Mouse (Mus musculus): ENCODE measurements around the gene Galnt17. TPM values are rescaled to one million over a fixed set of nuclear protein-coding genes. Genes with fewer than 3 reads are reported as not detected.

Galnt17 gene
- polyA plus RNA-seq, 1 experiment from 2014 or later, result 1.0 TPM

DNA sequence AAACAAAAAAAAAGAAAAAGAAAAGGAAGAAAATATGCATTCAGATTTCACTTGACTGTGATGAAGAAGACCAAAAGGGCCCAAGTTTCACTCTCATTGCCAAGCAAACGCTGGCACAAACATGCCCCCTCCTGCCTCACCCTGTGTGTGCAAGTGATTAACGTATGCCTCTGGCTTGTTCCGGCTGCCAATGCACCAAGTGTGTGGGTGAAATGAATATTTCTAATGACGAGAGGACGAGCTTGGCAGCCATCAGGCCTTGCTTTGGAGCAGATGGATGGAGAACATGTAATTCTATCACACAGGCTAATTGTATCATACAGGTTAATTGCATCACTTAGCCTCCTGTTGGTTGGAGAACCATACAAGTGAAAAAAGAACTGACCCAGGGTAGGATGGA lies 140.9 kb downstream of the Galnt17 start:
- DNase-seq (ENCODE audit: low spot score), result no peak
- 87% methylated on average over 5 of the region's 5 CpGs for WGBS
- H3K27ac ChIP-seq, result no peak overlapping the region
- H3K36me3 ChIP-seq, result no peaks in the 10 kb centered on the region
- no peaks in the 10 kb centered on the region for H3K4me1 ChIP-seq
- H3K4me3 ChIP-seq, result no peak overlapping the region
- H3K9me3 ChIP-seq (replicated peaks), result no peaks in the 10 kb centered on the region
- no peaks in the 10 kb centered on the region for H3K27me3 ChIP-seq (ENCODE audit: low read depth, poor library complexity, severe bottlenecking)

DNA sequence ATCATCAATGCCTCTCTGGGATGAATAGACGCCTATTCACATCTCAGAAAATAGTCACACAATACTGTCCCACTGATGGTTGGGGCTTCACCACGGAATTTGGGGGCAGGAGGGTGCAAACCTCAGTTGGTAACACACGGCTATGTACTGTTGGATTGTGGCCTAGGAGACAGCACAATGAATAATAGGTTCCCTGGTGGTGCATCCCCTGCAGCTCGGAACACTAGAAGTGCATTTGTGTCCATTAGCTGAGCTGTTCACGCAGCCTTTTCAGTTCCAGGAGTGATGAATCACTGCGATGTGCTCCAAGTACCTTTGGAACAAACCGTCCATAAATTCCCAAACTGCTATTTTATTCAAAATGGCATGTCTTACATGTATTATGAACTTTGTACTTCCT lies 142.6 kb downstream of the Galnt17 start:
- DNase-seq (ENCODE audit: low spot score), result no peak
- Histone ChIP-seq H3K4me3 (no peak overlapping the region), H3K27ac (no peak overlapping the region), H3K27me3 (ENCODE audit: low read depth, poor library complexity, severe bottlenecking) (no peaks in the 10 kb centered on the region), H3K4me1 (no peaks in the 10 kb centered on the region), H3K9me3 (replicated peaks) (no peaks in the 10 kb centered on the region), H3K36me3 (no peaks in the 10 kb centered on the region)
- WGBS, result 88% methylated on average over 7 of the region's 7 CpGs

- 47% methylated on average over 4 of the region's 4 CpGs for WGBS
Measured at GRCm38 (mm10) chr5:131157866-131158265, 150.4 kb downstream of the Galnt17 start.

DNA sequence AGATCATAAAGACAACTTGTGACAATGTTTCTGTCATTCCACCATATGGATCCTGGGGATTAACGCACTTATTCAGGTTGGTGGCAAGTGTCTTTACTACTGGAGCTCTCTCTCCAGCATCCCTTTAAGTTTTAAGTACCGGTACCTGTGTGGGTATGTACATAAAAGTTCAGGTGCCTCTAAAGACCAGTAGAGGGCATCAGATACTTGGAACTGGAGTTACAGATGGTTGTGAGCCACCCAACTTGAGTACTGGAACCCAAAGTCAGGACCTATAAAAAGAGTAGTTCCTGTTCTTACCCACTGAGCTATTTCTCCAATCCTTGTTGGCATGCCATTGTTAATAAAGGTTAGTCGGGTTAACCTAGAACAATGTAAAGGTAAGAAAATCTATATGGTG lies 152.0 kb downstream of the Galnt17 start:
- Histone ChIP-seq H3K4me3 (no peak overlapping the region), H3K36me3 (no peaks in the 10 kb centered on the region), H3K4me1 (peaks cover 5% of the 10 kb centered on the region; the same call in 1 of the 2 replicates), H3K9me3 (replicated peaks) (no peaks in the 10 kb centered on the region), H3K27me3 (ENCODE audit: low read depth, poor library complexity, severe bottlenecking) (no peaks in the 10 kb centered on the region), H3K27ac (no peak overlapping the region)
- 67% methylated on average over 3 of the region's 3 CpGs for WGBS
- no peak for DNase-seq (ENCODE audit: low spot score)

More at GRCm38 (mm10) chr5:131157866-131158265, 150.4 kb downstream of the Galnt17 start:
- Histone ChIP-seq H3K36me3 (no peaks in the 10 kb centered on the region), H3K27ac (no peak overlapping the region), H3K4me3 (no peak overlapping the region), H3K9me3 (replicated peaks) (no peaks in the 10 kb centered on the region), H3K27me3 (ENCODE audit: low read depth, poor library complexity, severe bottlenecking) (no peaks in the 10 kb centered on the region), H3K4me1 (peaks cover 5% of the 10 kb centered on the region; the same call in 1 of the 2 replicates)
- no peak for DNase-seq (ENCODE audit: low spot score)

DNA sequence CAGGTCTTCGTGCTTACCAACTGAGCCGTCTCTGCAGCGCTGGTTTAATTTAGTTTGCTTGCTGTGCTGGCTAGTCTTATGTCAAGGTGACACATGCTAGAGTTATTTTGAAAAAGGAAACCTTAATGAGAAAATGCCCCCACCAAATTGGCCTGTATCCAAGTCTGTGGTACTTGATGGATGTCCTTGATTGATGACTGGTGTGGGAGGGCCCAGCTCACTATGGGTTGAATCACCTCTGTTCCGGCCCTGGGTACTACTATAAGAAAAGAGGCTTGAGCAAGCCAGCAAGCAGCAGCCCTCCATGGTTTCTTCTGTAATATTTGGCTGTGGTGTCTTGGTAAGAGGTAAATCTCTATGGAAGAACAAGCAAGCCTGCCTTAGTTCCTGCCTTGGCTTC lies 165.7 kb downstream of the Galnt17 start:
- no peaks in the 10 kb centered on the region for H3K36me3 ChIP-seq
- WGBS, result 47% methylated on average over 4 of the region's 4 CpGs
- no peaks in the 10 kb centered on the region for H3K9me3 ChIP-seq (replicated peaks)
- no peak overlapping the region for H3K27ac ChIP-seq
- no peak overlapping the region for H3K4me3 ChIP-seq
- no peaks in the 10 kb centered on the region for H3K27me3 ChIP-seq (ENCODE audit: low read depth, poor library complexity, severe bottlenecking)
- peak; percentile 32 for DNase-seq (ENCODE audit: low spot score)
- H3K4me1 ChIP-seq, result peaks cover 10% of the 10 kb centered on the region

GRCm38 (mm10) chr5:131134809-131135208 lies 173.5 kb downstream of the Galnt17 start:
- Histone ChIP-seq H3K4me1 (no peaks in the 10 kb centered on the region), H3K36me3 (no peaks in the 10 kb centered on the region), H3K9me3 (replicated peaks) (no peaks in the 10 kb centered on the region), H3K4me3 (no peak overlapping the region), H3K27me3 (ENCODE audit: low read depth, poor library complexity, severe bottlenecking) (no peaks in the 10 kb centered on the region), H3K27ac (no peak overlapping the region)
- no peak for DNase-seq (ENCODE audit: low spot score)

DNA sequence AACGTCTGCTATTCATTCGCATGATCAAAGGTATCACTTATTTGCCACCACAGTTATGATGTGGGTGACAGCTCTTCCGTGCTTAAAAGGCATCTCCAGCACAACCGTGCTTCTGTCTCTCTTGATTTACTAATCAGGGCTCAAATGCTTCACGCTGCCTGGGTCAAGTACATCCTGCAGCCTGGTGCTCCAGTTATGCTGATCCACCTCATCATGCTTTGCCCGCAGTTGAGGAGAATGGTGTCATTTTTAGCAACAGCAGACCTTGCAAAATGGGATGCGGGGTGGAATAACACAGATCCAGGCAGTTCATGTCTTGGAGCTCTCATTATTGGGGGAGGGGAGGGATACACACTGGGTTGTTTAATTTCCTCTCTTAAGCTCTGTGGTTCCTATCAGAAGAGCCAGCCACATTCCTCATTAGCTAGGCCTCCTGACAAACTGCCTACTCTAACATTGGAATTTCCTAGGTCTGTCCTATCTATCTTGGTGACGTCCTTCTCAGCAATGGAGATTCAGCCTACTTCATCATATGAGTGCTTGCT lies 187.9 kb downstream of the Galnt17 start:
- WGBS, result 84% methylated on average over 8 of the region's 8 CpGs
- Histone ChIP-seq H3K36me3 (no peaks in the 10 kb centered on the region), H3K27me3 (ENCODE audit: low read depth, poor library complexity, severe bottlenecking) (no peaks in the 10 kb centered on the region), H3K4me1 (no peaks in the 10 kb centered on the region), H3K4me3 (no peak overlapping the region), H3K9me3 (replicated peaks) (no peaks in the 10 kb centered on the region), H3K27ac (no peak overlapping the region)
- no peak for DNase-seq (ENCODE audit: low spot score)

DNA sequence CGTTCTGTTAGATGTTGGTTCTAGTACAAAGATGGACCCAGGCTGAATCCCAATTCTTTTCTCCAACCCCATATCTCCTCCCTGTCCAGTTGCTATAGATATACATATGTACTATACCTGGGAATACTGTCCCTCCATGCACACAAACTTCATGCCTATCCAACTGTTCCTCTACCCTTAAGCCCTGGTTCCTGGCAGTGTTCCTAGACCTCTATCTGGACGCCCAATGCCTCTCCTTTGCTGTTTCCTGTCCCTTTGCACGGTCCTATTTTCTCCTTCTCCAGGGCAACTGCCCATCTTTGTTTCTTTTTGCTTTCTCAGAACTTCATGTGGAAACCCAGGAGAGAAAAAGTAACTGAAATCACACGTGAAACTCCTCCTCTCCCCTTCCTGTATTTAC lies 188.4 kb downstream of the Galnt17 start:
- no peak for DNase-seq (ENCODE audit: low spot score)
- no peaks in the 10 kb centered on the region for H3K27me3 ChIP-seq (ENCODE audit: low read depth, poor library complexity, severe bottlenecking)
- WGBS, result 83% methylated on average over 4 of the region's 4 CpGs
- no peak overlapping the region for H3K4me3 ChIP-seq
- H3K9me3 ChIP-seq (replicated peaks), result no peaks in the 10 kb centered on the region
- H3K36me3 ChIP-seq, result no peaks in the 10 kb centered on the region
- H3K4me1 ChIP-seq, result no peaks in the 10 kb centered on the region
- H3K27ac ChIP-seq, result no peak overlapping the region

DNA sequence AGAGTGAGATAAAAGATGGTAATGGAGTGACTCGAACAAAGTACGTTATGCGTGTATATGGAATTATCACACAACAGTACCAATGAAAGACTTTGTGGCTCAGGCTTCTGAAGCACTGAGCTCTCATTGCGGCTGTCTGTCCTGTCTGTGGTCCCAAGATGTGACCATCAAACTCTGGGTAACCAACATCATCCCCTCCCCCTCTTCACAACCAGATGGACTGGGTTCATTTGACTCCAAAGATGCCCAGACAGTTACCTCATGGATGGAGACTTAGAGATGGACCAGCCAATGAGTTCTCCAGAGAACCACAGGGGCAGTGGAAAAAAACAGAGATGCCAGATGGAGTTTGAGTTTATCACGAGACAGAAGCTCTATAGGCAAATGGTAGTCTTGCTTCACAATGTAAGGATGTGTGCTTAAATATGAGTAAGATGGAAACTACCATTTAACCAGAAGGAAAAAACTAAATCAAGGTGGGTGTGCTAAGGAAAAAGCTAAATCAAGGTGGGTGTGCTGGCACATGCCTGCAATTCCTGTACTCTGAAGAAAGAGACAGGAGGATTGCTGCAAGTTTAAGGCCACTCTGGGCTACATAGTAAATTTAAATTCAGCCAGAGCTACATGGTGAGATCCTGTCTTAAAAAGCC lies 190.8 kb downstream of the Galnt17 start:
- DNase-seq (ENCODE audit: low spot score), result no peak
- Histone ChIP-seq H3K4me3 (no peak overlapping the region), H3K36me3 (no peaks in the 10 kb centered on the region), H3K4me1 (no peaks in the 10 kb centered on the region), H3K27ac (no peak overlapping the region), H3K27me3 (ENCODE audit: low read depth, poor library complexity, severe bottlenecking) (no peaks in the 10 kb centered on the region), H3K9me3 (replicated peaks) (no peaks in the 10 kb centered on the region)
- 90% methylated on average over 5 of the region's 5 CpGs for WGBS

- H3K27ac ChIP-seq, result no peak overlapping the region
- no peak for DNase-seq (ENCODE audit: low spot score)
- H3K27me3 ChIP-seq (ENCODE audit: low read depth, poor library complexity, severe bottlenecking), result no peaks in the 10 kb centered on the region
- H3K4me3 ChIP-seq, result no peak overlapping the region
- no peaks in the 10 kb centered on the region for H3K4me1 ChIP-seq
- no peaks in the 10 kb centered on the region for H3K36me3 ChIP-seq
- H3K9me3 ChIP-seq (replicated peaks), result no peaks in the 10 kb centered on the region
- WGBS, result 82% methylated on average over 5 of the region's 5 CpGs
Measured at GRCm38 (mm10) chr5:131113850-131114470, 194.3 kb downstream of the Galnt17 start.

DNA sequence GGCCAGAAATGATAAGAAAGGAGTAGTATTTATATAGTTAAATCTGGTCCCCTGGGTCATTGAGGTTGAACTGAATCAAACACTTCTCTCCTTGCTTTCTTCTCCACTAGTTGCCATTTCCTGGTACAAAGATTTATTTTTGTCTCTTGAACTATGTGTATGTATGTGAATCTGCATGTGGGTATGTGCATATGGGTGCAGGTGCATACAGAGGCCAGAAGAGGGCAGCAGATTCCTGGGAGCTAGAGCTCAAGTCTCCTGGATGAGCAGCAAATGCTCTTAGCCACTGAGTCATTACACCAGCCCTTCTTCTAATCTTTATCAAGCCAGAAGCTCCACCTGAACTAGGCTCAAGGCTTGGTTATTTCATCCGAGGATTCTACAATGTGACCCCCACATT lies 201.1 kb downstream of the Galnt17 start:
- no peaks in the 10 kb centered on the region for H3K27me3 ChIP-seq (ENCODE audit: low read depth, poor library complexity, severe bottlenecking)
- H3K36me3 ChIP-seq, result no peaks in the 10 kb centered on the region
- DNase-seq (ENCODE audit: low spot score), result no peak
- H3K27ac ChIP-seq, result no peak overlapping the region
- H3K4me1 ChIP-seq, result no peaks in the 10 kb centered on the region
- H3K4me3 ChIP-seq, result no peak overlapping the region
- H3K9me3 ChIP-seq (replicated peaks), result no peaks in the 10 kb centered on the region
- 91% methylated on average over 1 of the region's 1 CpGs for WGBS

GRCm38 (mm10) chr5:131096824-131097223 lies 211.5 kb downstream of the Galnt17 start:
- no peaks in the 10 kb centered on the region for H3K27me3 ChIP-seq (ENCODE audit: low read depth, poor library complexity, severe bottlenecking)
- H3K36me3 ChIP-seq, result no peaks in the 10 kb centered on the region
- no peak overlapping the region for H3K4me3 ChIP-seq
- no peak overlapping the region for H3K27ac ChIP-seq
- WGBS, result 92% methylated on average over 4 of the region's 4 CpGs
- no peaks in the 10 kb centered on the region for H3K9me3 ChIP-seq (replicated peaks)
- H3K4me1 ChIP-seq, result no peaks in the 10 kb centered on the region
- DNase-seq (ENCODE audit: low spot score), result no peak

DNA sequence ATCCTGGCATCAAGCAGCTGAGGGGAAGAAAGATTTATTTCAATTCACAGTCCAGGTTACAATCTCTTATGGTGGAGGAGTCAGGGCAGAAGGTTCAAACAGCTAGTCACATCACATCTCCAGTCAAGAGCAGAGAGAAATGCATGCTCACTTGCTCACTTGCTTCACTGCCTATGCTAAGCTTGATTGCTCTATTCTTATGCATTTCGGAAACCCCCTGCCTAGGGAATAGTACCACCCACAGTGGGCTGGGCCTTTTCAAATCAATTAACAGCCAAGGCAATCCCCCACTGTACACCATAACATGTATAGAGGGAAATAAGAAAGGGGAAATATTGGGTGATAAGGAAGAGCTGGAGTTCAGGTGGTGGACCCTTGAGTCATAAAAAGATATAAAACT lies 212.7 kb downstream of the Galnt17 start:
- no peaks in the 10 kb centered on the region for H3K9me3 ChIP-seq (replicated peaks)
- no peaks in the 10 kb centered on the region for H3K36me3 ChIP-seq
- DNase-seq (ENCODE audit: low spot score), result no peak
- no peak overlapping the region for H3K4me3 ChIP-seq
- WGBS, result 93% methylated on average over 1 of the region's 1 CpGs
- no peaks in the 10 kb centered on the region for H3K27me3 ChIP-seq (ENCODE audit: low read depth, poor library complexity, severe bottlenecking)
- H3K27ac ChIP-seq, result no peak overlapping the region
- H3K4me1 ChIP-seq, result no peaks in the 10 kb centered on the region
